Mouse (Mus musculus) E14TG2a.4 (cell line): ENCODE measurements around the gene Tmem135.

Experiments
- H3K27me3 ChIP-seq: 2 replicates; pipeline ENCODE4 v1.6.1; 2014; ENCODE audit warnings: low read length, control low read depth; ENCODE audit not compliant: insufficient read depth
- H3K36me3 ChIP-seq: 2 replicates; pipeline ENCODE4 v1.6.1; 2014; ENCODE audit warnings: low read length, control low read depth; ENCODE audit not compliant: insufficient read depth
- H3K4me1 ChIP-seq: replicated peaks from 2 replicates; pipeline ENCODE4 v1.6.1; 2014; ENCODE audit warnings: low read depth, low read length, control low read depth
- H3K4me3 ChIP-seq: replicated peaks from 2 replicates; pipeline ENCODE4 v1.5.1; 2014; ENCODE audit warnings: mild to moderate bottlenecking, low read length
- H3K9me3 ChIP-seq: 2 replicates; pipeline ENCODE4 v1.6.1; 2014; ENCODE audit warnings: low read length, control low read depth
- CTCF ChIP-seq: conservative IDR thresholded peaks from 2 replicates; pipeline ENCODE4 v1.5.1; 2014; ENCODE audit warnings: low read length
- NANOG ChIP-seq: IDR thresholded peaks from 2 replicates; pipeline ENCODE4 v1.6.1; 2014; ENCODE audit warnings: borderline replicate concordance, low read length, mixed read lengths
- POU5F1 ChIP-seq: IDR thresholded peaks from 2 replicates; pipeline ENCODE4 v1.6.1; 2014; ENCODE audit warnings: low read length, borderline replicate concordance

Gene Tmem135

DNA sequence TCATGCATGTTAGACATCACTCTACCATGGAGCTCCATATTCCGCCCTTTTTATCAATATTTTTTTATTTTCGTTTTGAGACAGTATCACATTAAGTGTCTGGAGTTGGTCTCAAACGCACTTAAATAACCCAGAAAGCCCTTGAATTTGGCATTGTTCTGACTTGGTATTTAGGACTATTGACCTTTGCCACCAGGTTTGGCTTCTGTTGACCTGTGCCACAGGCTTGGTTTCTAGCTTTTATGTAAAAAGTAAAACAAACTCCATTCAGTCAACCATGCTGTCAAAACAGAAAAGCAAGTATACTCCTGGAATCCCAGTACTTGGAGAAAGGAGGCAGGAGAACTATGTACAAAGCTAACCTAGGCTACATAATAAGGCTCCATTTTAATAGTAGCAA lies 12.7 kb downstream of the Tmem135 start:
- TF ChIP-seq POU5F1 (no peak), CTCF (no peak), NANOG (no peak)
- H3K36me3 ChIP-seq = no peaks in the 10 kb centered on the region
- H3K27me3 ChIP-seq = no peaks in the 10 kb centered on the region
- no peak overlapping the region for H3K4me3 ChIP-seq
- no peaks in the 10 kb centered on the region for H3K9me3 ChIP-seq
- 0 out of 2 replicates have a peak, but pooled peaks cover 4% of the 10 kb centered on the region for H3K4me1 ChIP-seq

DNA sequence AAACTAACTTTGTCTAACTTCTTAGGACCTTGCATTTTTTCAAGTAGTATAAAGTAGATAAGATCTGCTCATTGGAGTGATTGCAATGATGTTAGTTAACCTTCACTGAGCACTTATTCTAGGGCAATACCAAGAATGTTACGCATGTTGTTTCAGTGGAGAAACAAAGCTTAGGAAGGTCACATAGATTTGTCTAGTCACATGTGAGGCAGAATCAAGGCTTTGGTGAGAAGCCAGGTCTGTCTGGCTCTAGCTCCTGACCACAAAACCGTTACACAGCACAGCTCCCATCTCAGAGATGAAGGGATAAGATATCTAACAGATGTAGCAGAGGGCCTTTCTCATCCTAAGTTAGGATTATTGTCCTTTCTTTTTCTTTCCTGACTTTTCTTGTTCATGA lies 13.4 kb downstream of the Tmem135 start:
- H3K36me3 ChIP-seq = no peaks in the 10 kb centered on the region
- H3K27me3 ChIP-seq = no peaks in the 10 kb centered on the region
- H3K4me1 ChIP-seq = 0 out of 2 replicates have a peak, but pooled peaks cover 4% of the 10 kb centered on the region
- TF ChIP-seq CTCF (no peak), NANOG (no peak), POU5F1 (no peak)
- no peak overlapping the region for H3K4me3 ChIP-seq
- no peaks in the 10 kb centered on the region for H3K9me3 ChIP-seq

DNA sequence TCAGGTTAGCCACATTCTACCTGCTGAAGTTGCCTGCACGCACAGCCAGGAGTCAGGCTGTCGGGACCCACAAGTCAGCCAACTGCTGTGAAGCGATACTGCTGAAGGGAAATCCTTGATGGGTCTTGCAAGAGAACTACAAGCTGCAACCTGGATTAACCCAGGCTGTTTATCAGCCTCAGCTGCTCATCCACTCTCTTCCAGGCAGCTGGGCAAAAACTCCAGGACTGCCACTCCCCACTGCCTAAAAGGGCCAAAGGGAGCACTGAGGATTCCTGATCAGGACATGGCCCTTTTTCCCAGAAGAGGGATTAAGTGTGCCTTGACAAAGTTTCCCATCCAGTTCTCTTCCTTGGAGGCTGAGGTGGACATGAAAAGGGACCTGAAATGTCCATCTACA lies 15.0 kb downstream of the Tmem135 start:
- TF ChIP-seq NANOG (no peak), CTCF (no peak), POU5F1 (no peak)
- no peaks in the 10 kb centered on the region for H3K9me3 ChIP-seq
- no peaks in the 10 kb centered on the region for H3K27me3 ChIP-seq
- 0 out of 2 replicates have a peak, but pooled peaks cover 4% of the 10 kb centered on the region for H3K4me1 ChIP-seq
- no peak overlapping the region for H3K4me3 ChIP-seq
- H3K36me3 ChIP-seq = no peaks in the 10 kb centered on the region

DNA sequence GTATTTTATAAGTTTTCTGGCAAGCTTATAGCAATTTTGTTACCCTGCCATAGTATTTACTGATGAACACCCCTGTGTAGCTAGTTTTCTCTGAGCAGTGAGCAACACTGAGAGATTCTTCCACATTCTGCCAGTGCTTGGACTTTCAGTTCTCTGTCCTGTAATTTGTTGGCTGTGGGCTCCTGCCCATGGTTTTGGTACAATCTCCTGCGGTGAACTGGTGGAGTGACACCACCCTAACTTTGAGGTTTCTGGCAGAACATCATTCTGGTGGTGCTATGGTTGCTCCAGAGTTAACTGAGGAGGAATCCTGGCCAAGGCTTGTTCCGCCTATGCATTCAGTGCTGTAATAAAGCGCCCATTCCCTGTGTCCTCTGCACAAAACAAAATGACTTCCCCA lies 21.1 kb downstream of the Tmem135 start:
- no peak for TF ChIP-seq POU5F1
- no peak for TF ChIP-seq NANOG
- TF ChIP-seq CTCF = no peak
- no peaks in the 10 kb centered on the region for H3K27me3 ChIP-seq
- H3K9me3 ChIP-seq = no peaks in the 10 kb centered on the region
- no peak overlapping the region for H3K4me3 ChIP-seq
- H3K4me1 ChIP-seq = no peaks in the 10 kb centered on the region
- H3K36me3 ChIP-seq = no peaks in the 10 kb centered on the region

DNA sequence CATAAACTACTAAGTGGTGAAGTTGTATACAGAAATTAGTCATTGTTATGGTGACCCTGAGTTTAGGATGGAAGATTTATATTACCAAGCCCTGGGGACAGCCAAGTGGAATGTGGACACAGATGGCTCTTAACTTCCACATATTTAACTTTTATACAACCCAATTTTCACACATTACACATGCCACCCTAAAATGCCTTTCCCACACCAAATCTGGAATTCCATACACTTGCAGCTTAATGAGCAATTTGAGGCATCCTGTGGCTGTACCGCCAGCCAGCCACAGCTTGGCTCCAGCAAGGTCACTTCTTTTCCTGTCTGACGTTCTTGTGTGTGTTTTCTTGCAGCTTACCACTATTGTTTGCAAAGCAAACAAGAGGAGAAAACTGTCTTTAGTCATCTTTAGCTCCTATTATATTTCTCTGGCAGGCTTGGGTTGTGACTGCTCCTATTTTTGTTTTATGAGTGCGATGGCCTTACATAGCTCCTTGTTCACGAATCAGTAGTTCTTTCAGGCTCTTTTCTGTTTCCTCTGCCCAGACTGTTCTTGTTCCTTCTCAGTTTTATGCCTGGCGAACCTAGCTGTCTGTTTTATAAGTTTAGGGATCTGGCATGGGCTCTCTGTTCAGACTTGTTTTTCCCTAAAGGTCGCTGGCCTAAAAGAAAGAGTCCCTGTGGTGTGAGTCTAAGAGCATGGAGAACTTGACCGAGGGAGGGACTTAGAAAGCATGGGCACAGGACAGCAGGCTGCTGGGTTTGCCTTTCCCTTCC lies 22.9 kb downstream of the Tmem135 start:
- Histone ChIP-seq H3K4me3 (no peak overlapping the region), H3K4me1 (no peaks in the 10 kb centered on the region), H3K9me3 (no peaks in the 10 kb centered on the region), H3K36me3 (no peaks in the 10 kb centered on the region), H3K27me3 (no peaks in the 10 kb centered on the region)
- no peak for TF ChIP-seq NANOG
- TF ChIP-seq CTCF = no peak
- TF ChIP-seq POU5F1 = no peak

DNA sequence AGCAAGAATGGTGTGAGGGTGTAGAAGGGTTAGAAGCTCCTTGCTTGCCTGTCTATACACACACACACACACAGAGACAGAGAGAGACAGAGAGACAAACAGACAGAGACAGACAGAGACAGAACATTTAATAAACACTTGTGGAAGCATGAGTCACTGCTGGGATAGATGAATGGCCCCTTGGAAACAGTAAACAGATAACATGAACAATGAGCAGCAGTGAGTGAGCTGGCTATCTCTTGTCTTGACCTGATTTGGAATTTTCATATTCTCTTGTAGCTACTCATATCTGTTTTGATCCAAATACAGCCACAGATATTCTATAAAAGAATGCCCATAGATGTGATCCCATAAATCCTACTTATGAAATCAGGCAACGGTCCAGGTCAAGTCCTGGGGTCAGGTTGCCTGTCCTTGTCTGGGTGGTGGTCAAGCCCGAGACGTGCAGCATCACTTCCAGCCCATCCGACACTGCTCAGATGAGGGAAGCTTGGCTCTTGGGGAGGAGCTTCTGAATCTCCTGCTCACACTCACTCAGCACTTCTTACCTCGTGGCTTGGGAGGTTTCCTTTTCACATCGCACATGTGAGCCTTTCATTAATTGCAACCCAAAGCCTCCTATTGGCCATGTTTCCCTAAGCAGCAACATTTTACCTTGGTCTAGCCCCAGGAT lies 32.3 kb downstream of the Tmem135 start:
- Histone ChIP-seq H3K9me3 (no peaks in the 10 kb centered on the region), H3K27me3 (no peaks in the 10 kb centered on the region), H3K36me3 (no peaks in the 10 kb centered on the region), H3K4me3 (no peak overlapping the region), H3K4me1 (peaks cover 7% of the 10 kb centered on the region; the same call in 1 of the 2 replicates)
- TF ChIP-seq NANOG (no peak), POU5F1 (no peak), CTCF (no peak)

DNA sequence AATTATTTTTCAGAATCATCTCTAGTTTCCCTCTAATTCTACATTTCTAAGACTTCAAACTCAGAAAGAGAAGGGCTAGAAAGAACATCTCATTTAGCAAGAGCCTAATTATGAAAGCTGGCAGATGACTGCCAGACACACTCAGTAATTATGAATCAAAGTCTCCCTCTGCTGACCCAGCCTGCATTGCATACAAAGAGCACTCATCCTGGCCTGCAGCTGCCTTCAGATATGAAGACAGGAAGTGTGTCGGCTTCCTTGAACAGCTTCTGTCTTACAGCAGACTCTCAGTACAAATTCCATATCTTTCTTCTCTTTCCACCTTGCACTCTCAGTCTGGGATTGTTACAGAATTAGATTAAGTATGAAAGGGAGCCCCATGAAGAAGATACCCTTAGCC lies 33.1 kb downstream of the Tmem135 start:
- no peak overlapping the region for H3K4me3 ChIP-seq
- TF ChIP-seq POU5F1 (no peak), CTCF (no peak), NANOG (no peak)
- H3K36me3 ChIP-seq = no peaks in the 10 kb centered on the region
- no peaks in the 10 kb centered on the region for H3K9me3 ChIP-seq
- peaks cover 7% of the 10 kb centered on the region; the same call in 1 of the 2 replicates for H3K4me1 ChIP-seq
- no peaks in the 10 kb centered on the region for H3K27me3 ChIP-seq

DNA sequence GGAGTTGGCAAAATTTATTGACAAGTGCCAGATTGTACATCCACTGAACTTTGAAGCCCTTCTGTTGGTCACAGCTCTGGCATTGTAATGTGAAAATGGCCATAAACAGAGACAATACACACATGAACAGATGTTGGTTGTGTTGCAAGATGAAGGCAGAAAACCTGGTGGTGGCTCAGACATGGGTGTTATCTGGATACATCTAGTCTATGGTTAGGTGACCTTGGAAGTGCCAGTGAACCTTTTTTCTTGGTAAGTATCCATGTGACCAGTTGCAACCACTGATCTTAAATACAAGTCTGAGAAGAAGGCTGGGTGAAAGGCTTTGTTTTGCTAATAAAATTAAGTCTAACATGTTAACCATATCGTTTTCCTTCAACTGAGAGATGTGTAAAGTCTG lies 33.9 kb downstream of the Tmem135 start:
- Histone ChIP-seq H3K27me3 (no peaks in the 10 kb centered on the region), H3K9me3 (no peaks in the 10 kb centered on the region), H3K4me1 (peaks cover 7% of the 10 kb centered on the region; the same call in 1 of the 2 replicates), H3K36me3 (no peaks in the 10 kb centered on the region), H3K4me3 (no peak overlapping the region)
- TF ChIP-seq POU5F1 (no peak), NANOG (no peak)

DNA sequence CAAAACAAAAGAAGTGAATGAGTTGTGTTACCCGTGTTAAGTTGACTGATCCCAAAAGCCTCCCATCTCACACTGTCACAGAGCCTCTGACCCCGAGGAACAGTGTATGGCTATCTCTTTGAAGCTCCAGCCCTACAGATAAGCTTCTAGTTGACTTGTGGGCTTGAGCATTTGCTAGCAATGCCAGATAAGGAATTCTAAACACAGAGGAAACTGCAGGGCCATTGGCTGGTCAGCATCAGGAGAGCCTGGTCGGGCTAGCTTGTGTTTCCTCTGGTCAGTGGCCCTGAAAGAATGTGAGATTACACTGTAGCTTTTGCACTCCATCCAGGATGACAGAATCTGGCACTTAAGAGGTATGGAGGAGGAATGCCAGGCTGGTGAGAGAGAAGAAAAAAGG lies 36.4 kb downstream of the Tmem135 start:
- Histone ChIP-seq H3K27me3 (no peaks in the 10 kb centered on the region), H3K4me1 (peaks cover 7% of the 10 kb centered on the region; the same call in 1 of the 2 replicates)
- TF ChIP-seq POU5F1 (no peak), CTCF (no peak), NANOG (no peak)

More for the DNA sequence above, 36.4 kb downstream of the Tmem135 start:
- Histone ChIP-seq H3K4me3 (no peak overlapping the region), H3K9me3 (no peaks in the 10 kb centered on the region), H3K36me3 (no peaks in the 10 kb centered on the region)
